Mouse (Mus musculus) heart, adult 2 months (tissue): ENCODE measurements around the gene Erg. TPM values are rescaled to one million over a fixed set of nuclear protein-coding genes. Genes with fewer than 3 reads are reported as not detected.

Experiments used
- DNase-seq, 2 experiments: peaks; one replicate each; pipeline ENCODE4 v3.0.0; 2021
- H3K27ac ChIP-seq: fragments of 200-600 bp; 2 replicates; pipeline ENCODE4 v1.8.1; 2022
- H3K27me3 ChIP-seq: fragments of 200-500 bp; 2 replicates; pipeline ENCODE4 v1.6.1; 2012; ENCODE audit warnings: mild to moderate bottlenecking, low read length, inconsistent platforms, mixed read lengths; ENCODE audit not compliant: control insufficient read depth, insufficient read depth
- H3K36me3 ChIP-seq: fragments of 200-500 bp; 2 replicates; pipeline ENCODE4 v1.6.1; 2012; ENCODE audit warnings: low read length, inconsistent platforms; ENCODE audit not compliant: control insufficient read depth, insufficient read depth
- H3K4me1 ChIP-seq: fragments of 200-500 bp; 2 replicates; pipeline ENCODE4 v1.6.1; 2011; ENCODE audit warnings: low read length; ENCODE audit not compliant: control insufficient read depth, insufficient read depth
- H3K4me3 ChIP-seq: fragments of 200-600 bp; 2 replicates; pipeline ENCODE4 v1.8.1; 2022
- H3K79me2 ChIP-seq: fragments of 200-500 bp; replicated peaks from 2 replicates; pipeline ENCODE4 v1.6.1; 2012; ENCODE audit warnings: mild to moderate bottlenecking, inconsistent platforms, low read length, moderate library complexity, mixed read lengths; ENCODE audit not compliant: control insufficient read depth, insufficient read depth
- H3K9ac ChIP-seq: fragments of 200-500 bp; 2 replicates; pipeline ENCODE4 v1.6.1; 2012; ENCODE audit warnings: low read depth, mild to moderate bottlenecking, control low read depth, inconsistent platforms, low read length, mixed read lengths
- CTCF ChIP-seq: fragments of 200-600 bp; IDR thresholded peaks from 2 replicates; pipeline ENCODE4 v1.8.1; 2022; ENCODE audit warnings: antibody characterized with exemption, mild to moderate bottlenecking, moderate library complexity
- EP300 ChIP-seq: fragments of 200-500 bp; IDR thresholded peaks from 2 replicates; pipeline ENCODE4 v1.6.1; 2011; ENCODE audit warnings: low read depth, low read length, control low read depth; ENCODE audit not compliant: insufficient read depth
- POLR2A ChIP-seq: fragments of 200-500 bp; IDR thresholded peaks from 2 replicates; pipeline ENCODE4 v1.6.1; 2011; ENCODE audit warnings: mild to moderate bottlenecking, low read depth, low read length, control low read depth; ENCODE audit not compliant: insufficient read depth
- WGBS: fragments of 180-500 bp; shearing (Covaris S2); methylation state at CpG from one replicate; pipeline ENCODE4 v1.1.7; 2018; 5-methylcytosine and 5-hydroxymethylcytosine counted together
- intact Hi-C: fragments of 180-260 bp; cut with DNase I; formaldehyde crosslinking; loops from one replicate; pipeline ENCODE4 v1.15.1; 2025
- polyA plus RNA-seq: library from polyadenylated mRNA; depleted of rRNA; stranded (reverse); fragments of >200 nt; gene quantifications from 2 replicates; pipeline ENCODE4 v1.2.3, GENCODE M21; 2012; rRNA removed
- total RNA-seq, 2 experiments: library from RNA; stranded (reverse); gene quantifications; 2 replicates each; pipeline ENCODE4 v1.2.3; 2021

The Erg gene
- total and polyA plus RNA-seq, 3 experiments = 19.8 to 26.6 (median 22.1) TPM

DNA sequence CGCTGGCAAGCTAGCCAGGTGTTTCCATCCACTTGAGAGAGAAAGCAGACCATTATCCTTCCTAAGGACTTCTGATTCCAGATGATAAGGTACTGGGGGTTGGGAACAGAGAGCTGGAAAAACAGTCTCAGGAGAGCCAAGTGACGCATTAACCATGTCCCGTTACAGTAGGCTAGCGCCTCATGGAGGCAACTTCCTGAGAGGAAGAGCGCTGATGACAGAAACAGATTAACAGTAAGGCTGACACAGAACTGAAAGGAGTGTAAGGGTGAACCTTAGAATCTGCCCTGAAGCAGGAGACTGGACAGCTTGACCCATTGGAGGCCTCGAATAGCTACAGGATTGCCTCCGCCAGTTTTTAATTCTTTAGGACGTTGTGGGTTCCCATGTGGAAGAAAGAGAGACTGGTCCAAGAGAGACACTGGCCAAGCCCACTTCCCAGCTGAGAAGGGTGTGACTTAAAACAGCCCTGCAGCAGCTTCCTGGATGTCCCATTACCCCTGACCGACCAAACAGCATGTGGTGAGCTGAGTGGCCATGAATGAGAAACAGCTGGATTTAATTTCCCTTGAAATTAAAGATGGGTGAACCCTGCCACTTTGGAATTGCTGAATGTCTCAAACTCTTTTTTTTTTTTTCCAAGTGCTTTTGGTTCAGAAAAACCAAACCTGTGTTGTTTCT, 264.3 kb downstream of the Erg start:
- Histone ChIP-seq H3K27me3 (no peaks in the 10 kb centered on the region), H3K4me1 (peaks cover 8% of the 10 kb centered on the region), H3K9ac (no peak overlapping the region), H3K4me3 (no peak overlapping the region), H3K36me3 (peaks cover 2% of the 10 kb centered on the region; the same call in 1 of the 2 replicates), H3K79me2 (no peaks in the 10 kb centered on the region), H3K27ac (peak overlapping the region; percentile 67)
- TF ChIP-seq CTCF (peak; percentile 11; the same call in 1 of the 2 replicates), POLR2A (no peak; the same call in 1 of the 2 replicates), EP300 (peak; percentile 76)
- WGBS = 28% methylated on average over 9 of the region's 9 CpGs
- intact Hi-C loops = loop anchor here (1.0 to 5.0 kb wide), 3 partner anchors 17 to 125 kb away; no protein-coding TSS in a partner anchor
- DNase-seq = peak; percentile 45 to 56

Other genes with a start within 250 kb of the Erg start
- gene Ets2, start 115.5 kb upstream of the Erg start, total RNA-seq = 10 to 100 TPM; 50.3 to 70.6 TPM
- gene Ets2, start 115.5 kb upstream of the Erg start, polyA plus RNA-seq = 47.2 and 60.5 TPM in 2 replicates